Mouse (Mus musculus) neural tube, embryonic 12.5 days (tissue): ENCODE results near the gene Plod2. TPM values are rescaled to one million over a fixed set of nuclear protein-coding genes. Genes with fewer than 3 reads are reported as not detected.
A peak's percentile ranks its signal among the peaks of the same experiment; 100 is the strongest.

Source experiments
- ATAC-seq: fragments of 200-750 bp; cut with Nextera tagmentation; 2 replicates; pipeline ENCODE4 v1.8.0; 2017; ENCODE audit warnings: low read depth, mild to moderate bottlenecking, moderate TSS enrichment, moderate library complexity; ENCODE audit not compliant: low FRiP score
- H3K27ac ChIP-seq: fragments of 300-500 bp; sonication (generic); 2 replicates; pipeline ENCODE4 v1.5.1; 2016
- H3K27me3 ChIP-seq: fragments of 300-500 bp; sonication (generic); replicated peaks from 2 replicates; pipeline ENCODE4 v1.6.1; 2016; ENCODE audit warnings: mild to moderate bottlenecking
- H3K36me3 ChIP-seq: fragments of 300-500 bp; sonication (generic); 2 replicates; pipeline ENCODE4 v1.6.1; 2016; ENCODE audit warnings: mild to moderate bottlenecking
- H3K4me1 ChIP-seq: fragments of 300-500 bp; sonication (generic); 2 replicates; pipeline ENCODE4 v1.6.1; 2016
- H3K4me2 ChIP-seq: fragments of 300-500 bp; sonication (generic); replicated peaks from 2 replicates; pipeline ENCODE4 v1.6.1; 2016; ENCODE audit warnings: mild to moderate bottlenecking
- H3K4me3 ChIP-seq: fragments of 300-500 bp; sonication (generic); 2 replicates; pipeline ENCODE4 v1.5.1; 2016
- H3K9ac ChIP-seq: fragments of 300-500 bp; sonication (generic); 2 replicates; pipeline ENCODE4 v1.6.1; 2016; ENCODE audit warnings: mild to moderate bottlenecking
- H3K9me3 ChIP-seq: fragments of 300-500 bp; sonication (generic); 2 replicates; pipeline ENCODE4 v1.6.1; 2016; ENCODE audit warnings: mild to moderate bottlenecking
- WGBS: fragments of 180-500 bp; shearing (Covaris S2); methylation state at CpG from one replicate; pipeline ENCODE4 v1.1.7; 2016; 5-methylcytosine and 5-hydroxymethylcytosine counted together
- polyA plus RNA-seq: library from polyadenylated mRNA; unstranded; fragments of >200 nt; fragmentation: Nextera tagmentation; extraction: Ambion mirVana; gene quantifications from 2 replicates; pipeline ENCODE4 v1.2.1, GENCODE M21; 2016

The Plod2 gene
- polyA plus RNA-seq, result 32.8 and 36.0 TPM in 2 replicates

DNA sequence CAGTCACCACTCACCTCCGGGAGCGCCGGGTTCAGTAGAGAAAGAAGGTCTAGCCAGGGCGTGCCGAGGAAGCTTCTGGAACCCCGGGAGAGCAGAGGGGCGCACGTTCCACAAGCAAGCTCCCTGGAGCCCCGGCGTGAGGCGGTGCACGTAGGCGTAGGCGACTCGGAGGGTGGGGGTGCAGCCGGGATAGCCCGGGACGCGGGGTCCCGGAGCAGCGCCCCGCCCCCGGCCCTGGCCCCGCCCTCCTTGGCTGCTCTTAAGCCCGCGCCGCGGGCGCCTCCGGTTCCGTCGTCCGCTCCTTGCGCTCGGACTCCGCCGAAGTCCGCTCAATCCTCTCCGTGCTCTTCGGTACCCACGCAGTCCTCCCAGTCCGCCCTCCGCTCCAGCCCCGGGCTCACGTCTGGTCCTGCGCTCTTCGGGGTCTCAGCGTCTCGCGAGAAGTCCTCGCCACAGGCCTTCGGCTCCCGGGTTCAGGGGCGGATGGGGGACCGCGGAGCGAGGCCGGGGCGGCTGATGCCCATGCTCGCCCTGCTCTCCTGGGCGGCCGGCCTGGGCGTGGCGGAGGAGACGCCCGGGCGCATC, at the start of gene Plod2:
TSS of gene Plod2 (plus strand) at position 247 of the 585 bp plus-strand sequence.
- peak; percentile 96 for ATAC-seq
- Histone ChIP-seq H3K36me3 (no peaks in the 10 kb centered on the region), H3K9me3 (no peaks in the 10 kb centered on the region), H3K4me1 (peaks cover 9% of the 10 kb centered on the region), H3K4me3 (peak within 1 kb of the TSS; percentile 55), H3K9ac (peak within 1 kb of the TSS; percentile 75), H3K27ac (0 out of 2 replicates have a peak within 1 kb of the TSS, but pooled peaks have one; percentile 16), H3K27me3 (no peaks in the 10 kb centered on the region), H3K4me2 (peak within 1 kb of the TSS; percentile 77)
- under 1% methylated on average over 63 of the region's 67 CpGs for WGBS

GRCm38 (mm10) chr9:92499710-92500410, 42.2 kb upstream of the Plod2 start:
- H3K36me3 ChIP-seq, result no peaks in the 10 kb centered on the region
- peak; percentile 82 for ATAC-seq
- no peaks in the 10 kb centered on the region for H3K9me3 ChIP-seq
- H3K4me1 ChIP-seq, result no peaks in the 10 kb centered on the region
- no peak overlapping the region for H3K4me3 ChIP-seq
- H3K27ac ChIP-seq, result no peak overlapping the region
- 50% methylated on average over 12 of the region's 12 CpGs for WGBS
- no peaks in the 10 kb centered on the region for H3K27me3 ChIP-seq
- no peak overlapping the region for H3K4me2 ChIP-seq
- no peak overlapping the region for H3K9ac ChIP-seq

DNA sequence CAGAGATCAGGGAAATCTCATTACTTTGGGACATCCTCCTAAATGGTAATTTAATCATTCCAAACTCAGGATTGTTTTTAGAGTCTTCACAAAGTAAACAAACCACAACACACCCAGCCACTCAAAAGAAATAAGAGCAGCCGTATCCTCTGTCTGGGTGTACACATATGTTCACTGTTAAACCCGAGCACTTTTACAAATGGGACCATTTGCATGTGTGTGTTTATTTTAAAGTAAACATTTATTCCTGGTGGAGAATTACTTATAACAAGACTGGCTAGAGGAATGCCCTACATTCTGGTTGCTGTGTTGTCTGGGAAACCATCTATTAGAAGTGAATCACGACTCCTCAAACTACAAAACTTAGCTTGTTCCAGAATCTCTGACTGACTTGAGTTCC, 37.8 kb upstream of the Plod2 start:
- no peaks in the 10 kb centered on the region for H3K36me3 ChIP-seq
- no peak overlapping the region for H3K27ac ChIP-seq
- WGBS, result 78% methylated on average over 3 of the region's 3 CpGs
- no peak for ATAC-seq
- H3K27me3 ChIP-seq, result no peaks in the 10 kb centered on the region
- H3K9ac ChIP-seq, result no peak overlapping the region
- H3K4me1 ChIP-seq, result no peaks in the 10 kb centered on the region
- no peaks in the 10 kb centered on the region for H3K9me3 ChIP-seq
- no peak overlapping the region for H3K4me2 ChIP-seq
- H3K4me3 ChIP-seq, result no peak overlapping the region

DNA sequence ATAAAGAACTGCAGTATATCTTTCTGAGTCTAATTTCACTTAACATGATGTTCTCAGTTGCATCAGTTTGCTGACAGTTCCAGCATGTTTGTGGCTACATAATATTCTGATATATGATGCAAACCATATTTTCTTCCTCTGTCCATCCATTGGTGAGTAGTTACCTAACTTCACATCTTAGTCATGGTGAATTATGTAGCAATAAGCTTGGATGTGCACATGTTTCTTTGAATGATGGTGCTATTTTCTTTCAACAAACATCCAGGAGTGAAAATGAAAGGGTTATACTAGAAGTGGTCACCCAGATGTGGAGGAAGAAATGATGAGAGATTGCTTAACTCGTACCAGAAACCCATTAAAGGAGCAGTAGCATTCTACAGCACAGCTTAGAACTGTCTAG, 37.1 kb upstream of the Plod2 start:
- Histone ChIP-seq H3K4me1 (no peaks in the 10 kb centered on the region), H3K4me3 (no peak overlapping the region), H3K4me2 (no peak overlapping the region), H3K27ac (no peak overlapping the region), H3K9ac (no peak overlapping the region), H3K27me3 (no peaks in the 10 kb centered on the region), H3K9me3 (no peaks in the 10 kb centered on the region), H3K36me3 (no peaks in the 10 kb centered on the region)
- ATAC-seq, result no peak
- WGBS, result 61% methylated on average over 1 of the region's 1 CpGs

DNA sequence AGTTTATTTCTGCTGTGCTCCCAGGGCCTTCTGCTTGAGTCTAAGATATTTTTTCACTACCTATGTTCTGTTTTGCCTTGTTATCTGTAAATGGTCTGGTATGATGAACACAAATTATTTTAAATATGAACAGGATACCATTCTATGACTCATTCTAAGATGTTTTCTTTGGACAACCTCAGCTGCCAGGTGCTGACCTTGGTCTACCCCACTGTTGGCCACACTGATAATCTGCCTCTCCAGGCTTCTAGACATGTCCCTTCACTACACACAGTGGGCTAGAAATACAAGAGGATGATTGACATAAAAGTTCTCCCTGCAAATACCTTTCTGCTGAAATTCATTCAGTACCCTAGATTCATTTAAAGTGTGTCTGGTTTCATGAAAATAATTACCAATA, 30.3 kb upstream of the Plod2 start:
- no peaks in the 10 kb centered on the region for H3K27me3 ChIP-seq
- no peaks in the 10 kb centered on the region for H3K36me3 ChIP-seq
- ATAC-seq, result no peak
- no peak overlapping the region for H3K27ac ChIP-seq
- H3K4me1 ChIP-seq, result no peaks in the 10 kb centered on the region
- H3K9ac ChIP-seq, result no peak overlapping the region
- no peak overlapping the region for H3K4me3 ChIP-seq
- no peaks in the 10 kb centered on the region for H3K9me3 ChIP-seq
- no peak overlapping the region for H3K4me2 ChIP-seq

- no peak overlapping the region for H3K9ac ChIP-seq
- 95% methylated on average over 12 of the region's 12 CpGs for WGBS
- no peaks in the 10 kb centered on the region for H3K36me3 ChIP-seq
- no peaks in the 10 kb centered on the region for H3K27me3 ChIP-seq
- H3K4me2 ChIP-seq, result no peak overlapping the region
- H3K4me1 ChIP-seq, result no peaks in the 10 kb centered on the region
- peaks cover 10% of the 10 kb centered on the region for H3K9me3 ChIP-seq
- H3K4me3 ChIP-seq, result no peak overlapping the region
- no peak for ATAC-seq
- H3K27ac ChIP-seq, result no peak overlapping the region
These were observed 25.0 kb upstream of the Plod2 start for GRCm38 (mm10) chr9:92517036-92517435.

DNA sequence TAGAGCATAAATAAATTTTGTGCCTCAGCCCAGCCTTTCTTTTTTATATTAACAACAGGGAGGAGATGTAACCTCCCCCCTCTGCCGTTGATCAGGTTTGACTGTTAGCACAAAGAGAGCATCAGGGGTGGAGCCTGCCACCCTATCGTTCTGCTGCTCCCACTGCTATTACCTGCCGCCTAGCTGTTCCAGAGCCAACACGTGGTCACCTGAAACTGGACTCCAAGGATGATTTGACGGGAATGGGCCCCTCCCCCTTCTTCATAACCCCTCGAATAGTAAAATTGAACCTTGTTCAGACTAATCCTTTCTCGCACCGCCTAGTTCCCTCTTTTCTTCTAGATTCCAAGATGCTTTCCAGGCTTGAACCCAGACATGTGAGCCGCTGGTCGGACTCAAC, 21.3 kb upstream of the Plod2 start:
- Histone ChIP-seq H3K4me1 (no peaks in the 10 kb centered on the region), H3K4me3 (no peak overlapping the region), H3K9me3 (peaks cover 10% of the 10 kb centered on the region), H3K27ac (no peak overlapping the region), H3K36me3 (no peaks in the 10 kb centered on the region), H3K9ac (no peak overlapping the region), H3K27me3 (no peaks in the 10 kb centered on the region), H3K4me2 (no peak overlapping the region)
- ATAC-seq, result no peak
- 91% methylated on average over 10 of the region's 10 CpGs for WGBS

- ATAC-seq, result no peak
- Histone ChIP-seq H3K27ac (no peak overlapping the region), H3K4me3 (no peak overlapping the region), H3K9ac (no peak overlapping the region), H3K4me2 (no peak overlapping the region), H3K9me3 (0 out of 2 replicates have a peak, but pooled peaks cover 1% of the 10 kb centered on the region), H3K4me1 (no peaks in the 10 kb centered on the region), H3K36me3 (no peaks in the 10 kb centered on the region), H3K27me3 (no peaks in the 10 kb centered on the region)
- WGBS, result 82% methylated on average over 4 of the region's 4 CpGs
These were observed 17.5 kb upstream of the Plod2 start for GRCm38 (mm10) chr9:92524506-92524905.

- no peaks in the 10 kb centered on the region for H3K36me3 ChIP-seq
- H3K4me3 ChIP-seq, result no peak overlapping the region
- 78% methylated on average over 3 of the region's 3 CpGs for WGBS
- H3K27ac ChIP-seq, result no peak overlapping the region
- H3K27me3 ChIP-seq, result no peaks in the 10 kb centered on the region
- no peaks in the 10 kb centered on the region for H3K4me1 ChIP-seq
- ATAC-seq, result no peak
- H3K4me2 ChIP-seq, result no peak overlapping the region
- H3K9me3 ChIP-seq, result no peaks in the 10 kb centered on the region
- no peak overlapping the region for H3K9ac ChIP-seq
These were observed 12.0 kb upstream of the Plod2 start for GRCm38 (mm10) chr9:92530055-92530454.

DNA sequence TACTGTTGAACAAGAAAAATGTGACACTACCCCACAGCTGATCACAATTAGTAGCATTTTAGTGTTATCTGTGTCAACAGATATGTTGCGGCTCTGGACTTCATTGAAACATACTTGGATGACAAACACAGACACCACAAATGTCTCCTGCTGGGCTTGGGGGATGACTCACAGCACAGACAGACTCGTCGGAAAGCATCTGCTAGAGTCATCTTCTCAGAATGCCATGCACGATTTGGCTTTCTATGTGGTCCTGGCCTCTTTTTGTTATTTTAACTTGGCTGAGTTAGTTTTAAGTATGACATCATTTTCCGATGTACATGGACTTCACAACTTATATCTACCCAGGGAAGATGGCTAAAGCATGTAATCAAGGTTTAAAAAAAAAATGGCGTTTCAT, 4.3 kb upstream of the Plod2 start:
- no peaks in the 10 kb centered on the region for H3K4me1 ChIP-seq
- ATAC-seq, result no peak
- WGBS, result 79% methylated on average over 6 of the region's 6 CpGs
- no peaks in the 10 kb centered on the region for H3K27me3 ChIP-seq
- no peak overlapping the region for H3K4me2 ChIP-seq
- H3K4me3 ChIP-seq, result no peak overlapping the region
- no peak overlapping the region for H3K9ac ChIP-seq
- no peaks in the 10 kb centered on the region for H3K36me3 ChIP-seq
- H3K27ac ChIP-seq, result no peak overlapping the region
- H3K9me3 ChIP-seq, result no peaks in the 10 kb centered on the region

- H3K9me3 ChIP-seq, result no peaks in the 10 kb centered on the region
- H3K4me1 ChIP-seq, result no peaks in the 10 kb centered on the region
- H3K27me3 ChIP-seq, result no peaks in the 10 kb centered on the region
- H3K27ac ChIP-seq, result no peak overlapping the region
- no peaks in the 10 kb centered on the region for H3K36me3 ChIP-seq
- H3K9ac ChIP-seq, result no peak overlapping the region
- no peak for ATAC-seq
- H3K4me3 ChIP-seq, result no peak overlapping the region
- H3K4me2 ChIP-seq, result no peak overlapping the region
- WGBS, result 74% methylated on average over 6 of the region's 6 CpGs
These were observed 3.8 kb upstream of the Plod2 start for GRCm38 (mm10) chr9:92538216-92538615.

GRCm38 (mm10) chr9:92542591-92543416, 781 bp downstream of the Plod2 start:
- WGBS, result 2% methylated on average over 31 of the region's 31 CpGs

More at GRCm38 (mm10) chr9:92542591-92543416, 781 bp downstream of the Plod2 start:
- no peaks in the 10 kb centered on the region for H3K27me3 ChIP-seq
- H3K4me1 ChIP-seq, result peaks cover 9% of the 10 kb centered on the region
- peak overlapping the region; percentile 55 for H3K4me3 ChIP-seq
- peak; percentile 78 for ATAC-seq
- no peaks in the 10 kb centered on the region for H3K9me3 ChIP-seq
- peak overlapping the region; percentile 75 for H3K9ac ChIP-seq
- H3K36me3 ChIP-seq, result no peaks in the 10 kb centered on the region
- H3K4me2 ChIP-seq, result peak overlapping the region; percentile 77
- H3K27ac ChIP-seq, result no peak overlapping the region
